8 mouse cellular contexts compared by ENCODE assay signal in genomic region chr2:181288691-181289090, GRCm38 (mm10). TPM values are rescaled to one million over a fixed set of nuclear protein-coding genes. Genes with fewer than 3 reads are reported as not detected.
DNase-seq lines count a peak whose midpoint lies in the region; ATAC-seq and TF ChIP-seq lines count a peak whose summit lies in the region.

No protein-coding gene starts in this region.

- no peaks in the 10 kb centered on the region for H3K9me3 ChIP-seq in heart, embryonic 14.5 days (ENCODE audit: control insufficient read depth, low read length)
- no peaks in the 10 kb centered on the region for H3K9me3 ChIP-seq in intestine, embryonic 15.5 days
- no peaks in the 10 kb centered on the region for H3K9me3 ChIP-seq in midbrain, embryonic 15.5 days

- H3K36me3 ChIP-seq in heart, embryonic 14.5 days (ENCODE audit: control insufficient read depth, insufficient read depth, low read length), result peaks cover 6% of the 10 kb centered on the region; the same call in 1 of the 2 replicates
- H3K36me3 ChIP-seq in intestine, embryonic 15.5 days, result peaks cover 6% of the 10 kb centered on the region; the same call in 1 of the 2 replicates
- H3K36me3 ChIP-seq in midbrain, embryonic 15.5 days (replicated peaks), result no peaks in the 10 kb centered on the region

- H3K27me3 ChIP-seq in heart, embryonic 14.5 days (ENCODE audit: control insufficient read depth, insufficient read depth, low read length), result no peaks in the 10 kb centered on the region
- H3K27me3 ChIP-seq in intestine, embryonic 15.5 days (replicated peaks), result no peaks in the 10 kb centered on the region
- H3K27me3 ChIP-seq in midbrain, embryonic 15.5 days (replicated peaks), result no peaks in the 10 kb centered on the region

- no peak for TF ChIP-seq CTCF in bone marrow macrophage, adult 2 months (IDR thresholded peaks at IDR 0.05; ENCODE audit: low read depth, low read length)

- no peak for ATAC-seq in heart, embryonic 14.5 days (ENCODE audit: insufficient number of reproducible peaks, insufficient read depth, low FRiP score, low read depth)
- no peak for ATAC-seq in intestine, embryonic 15.5 days
- ATAC-seq in midbrain, embryonic 15.5 days (replicated peaks), result no peak

- TF ChIP-seq POLR2A in bone marrow macrophage, adult 2 months (IDR thresholded peaks at IDR 0.05; ENCODE audit: borderline replicate concordance, low read depth, low read length), result no peak

- H3K4me1 ChIP-seq in heart, embryonic 14.5 days (ENCODE audit: control insufficient read depth in 2 of 2, insufficient read depth in 2 of 2, low read length in 2 of 2), result peaks cover 2 to 15% of the 10 kb centered on the region in 2 experiments; a peak in 3 of 4 replicates
- H3K4me1 ChIP-seq in bone marrow macrophage, adult 2 months (ENCODE audit: control insufficient read depth, insufficient read depth, low read length), result peaks cover 25% of the 10 kb centered on the region
- H3K4me1 ChIP-seq in intestine, embryonic 15.5 days (replicated peaks), result peaks cover 5% of the 10 kb centered on the region; the same call in 1 of the 2 replicates
- peaks cover 24% of the 10 kb centered on the region for H3K4me1 ChIP-seq in midbrain, embryonic 15.5 days

- peak overlapping the region; percentile 41 to 53; a peak in 3 of 4 replicates for H3K4me3 ChIP-seq in heart, embryonic 14.5 days (ENCODE audit: control insufficient read depth in 1 of 2, insufficient read depth in 1 of 2, low read depth in 1 of 2, low read length in 2 of 2)
- peak overlapping the region; percentile 72 for H3K4me3 ChIP-seq in bone marrow macrophage, adult 2 months (ENCODE audit: insufficient read depth, low read length)
- peak overlapping the region; percentile 69 for H3K4me3 ChIP-seq in intestine, embryonic 15.5 days (replicated peaks)
- H3K4me3 ChIP-seq in midbrain, embryonic 15.5 days, result peak overlapping the region; percentile 79

- peak overlapping the region; percentile 84 for H3K9ac ChIP-seq in heart, embryonic 14.5 days (ENCODE audit: low read length)
- peak overlapping the region; percentile 55 for H3K9ac ChIP-seq in intestine, embryonic 15.5 days
- no peak overlapping the region; the same call in 1 of the 2 replicates for H3K9ac ChIP-seq in midbrain, embryonic 15.5 days

- no peak for DNase-seq in heart, postnatal 25 days (ENCODE audit: low spot score)
- no peak for DNase-seq in embryo, embryonic 11 days
- DNase-seq in right cerebral cortex, postnatal 10 days (ENCODE audit: low spot score in 2 of 2), result no peak
- no peak for DNase-seq in testis, postnatal 10 days (ENCODE audit: low spot score)

- no peak overlapping the region for H3K27ac ChIP-seq in heart, embryonic 14.5 days (replicated peaks in 1 of 2; ENCODE audit: control insufficient read depth in 1 of 2, insufficient read depth in 1 of 2, low read depth in 2 of 2, low read length in 2 of 2)
- H3K27ac ChIP-seq in bone marrow macrophage, adult 2 months (ENCODE audit: insufficient read depth, low read depth, low read length), result peak overlapping the region; percentile 55
- no peak overlapping the region for H3K27ac ChIP-seq in intestine, embryonic 15.5 days
- H3K27ac ChIP-seq in midbrain, embryonic 15.5 days, result no peak overlapping the region

- WGBS in heart, embryonic 14.5 days, result 72% methylated on average over 3 of the region's 3 CpGs
- 66% methylated on average over 3 of the region's 3 CpGs for WGBS in intestine, embryonic 15.5 days
- WGBS in midbrain, embryonic 15.5 days, result 90% methylated on average over 3 of the region's 3 CpGs

- H3K4me2 ChIP-seq in heart, embryonic 14.5 days (ENCODE audit: low read length), result peak overlapping the region; percentile 78
- peak overlapping the region; percentile 63 for H3K4me2 ChIP-seq in intestine, embryonic 15.5 days (replicated peaks)
- peak overlapping the region; percentile 51 for H3K4me2 ChIP-seq in midbrain, embryonic 15.5 days

- intact Hi-C loops in heart, postnatal 25 days (cut with DNase I), result loop anchor here (5.0 kb wide), 1 partner anchor 46 kb away; the partner anchor contains the start of gene Helz2

RNA-seq across cellular contexts. Expression of gene Gmeb2, which starts 0.9 kb away (rescaled TPM):
- 9.1 and 9.9 TPM in 2 replicates for polyA plus RNA-seq in heart, embryonic 14.5 days (2014; fragmentation: Nextera tagmentation; extraction: Ambion mirVana)
- total RNA-seq in heart, postnatal 25 days (2021), result 10 to 100 TPM in 1 of 2 experiments, 1 to 10 TPM in 1; 8.5 to 10.5 TPM
- polyA plus RNA-seq in bone marrow macrophage, adult 2 months (2012; ENCODE audit: insufficient read depth, insufficient read length, missing spikeins), result 11.4 and 16.4 TPM in 2 replicates
- 11.3 and 13.2 TPM in 2 replicates for polyA plus RNA-seq in intestine, embryonic 15.5 days (2015; fragmentation: Nextera tagmentation; extraction: Ambion mirVana)
- 18.1 and 19.4 TPM in 2 replicates for polyA plus RNA-seq in midbrain, embryonic 15.5 days (2015; fragmentation: Nextera tagmentation; extraction: Ambion mirVana)

RNA-seq across cellular contexts. Expression of gene Stmn3, which starts 25.6 kb away (rescaled TPM):
- polyA plus RNA-seq in heart, embryonic 14.5 days (2014; fragmentation: Nextera tagmentation; extraction: Ambion mirVana), result 0.24 and 3.6 TPM in 2 replicates
- total RNA-seq in heart, postnatal 25 days (2021), result under 1 TPM; 0.45 to 0.52 TPM
- polyA plus RNA-seq in bone marrow macrophage, adult 2 months (2012; ENCODE audit: insufficient read depth, insufficient read length, missing spikeins), result not detected in 2 replicates
- polyA plus RNA-seq in intestine, embryonic 15.5 days (2015; fragmentation: Nextera tagmentation; extraction: Ambion mirVana), result 44.0 and 44.1 TPM in 2 replicates
- 1,443 and 1,470 TPM in 2 replicates for polyA plus RNA-seq in midbrain, embryonic 15.5 days (2015; fragmentation: Nextera tagmentation; extraction: Ambion mirVana)

RNA-seq across cellular contexts. Expression of gene Rtel1, which starts 30.8 kb away (rescaled TPM):
- 21.1 and 25.3 TPM in 2 replicates for polyA plus RNA-seq in heart, embryonic 14.5 days (2014; fragmentation: Nextera tagmentation; extraction: Ambion mirVana)
- 10 to 100 TPM; 13.2 to 13.4 TPM for total RNA-seq in heart, postnatal 25 days (2021)
- polyA plus RNA-seq in bone marrow macrophage, adult 2 months (2012; ENCODE audit: insufficient read depth, insufficient read length, missing spikeins), result 17.1 and 27.3 TPM in 2 replicates
- 30.3 and 32.8 TPM in 2 replicates for polyA plus RNA-seq in intestine, embryonic 15.5 days (2015; fragmentation: Nextera tagmentation; extraction: Ambion mirVana)
- 44.1 and 50.0 TPM in 2 replicates for polyA plus RNA-seq in midbrain, embryonic 15.5 days (2015; fragmentation: Nextera tagmentation; extraction: Ambion mirVana)

RNA-seq across cellular contexts. Expression of gene Helz2, which starts 46.9 kb away (rescaled TPM):
- polyA plus RNA-seq in heart, embryonic 14.5 days (2014; fragmentation: Nextera tagmentation; extraction: Ambion mirVana), result 1.3 and 1.6 TPM in 2 replicates
- total RNA-seq in heart, postnatal 25 days (2021), result 1 to 10 TPM; 8.4 to 9.5 TPM
- 11.2 and 13.3 TPM in 2 replicates for polyA plus RNA-seq in bone marrow macrophage, adult 2 months (2012; ENCODE audit: insufficient read depth, insufficient read length, missing spikeins)
- 2.2 and 2.8 TPM in 2 replicates for polyA plus RNA-seq in intestine, embryonic 15.5 days (2015; fragmentation: Nextera tagmentation; extraction: Ambion mirVana)
- 0.40 and 0.66 TPM in 2 replicates for polyA plus RNA-seq in midbrain, embryonic 15.5 days (2015; fragmentation: Nextera tagmentation; extraction: Ambion mirVana)

Comparison
In these comparisons a context has a peak if more than half of its experiments do, and no peak if none do; other contexts are left out.
1. RNA of gene Stmn3, which starts 25.6 kb away (polyA plus RNA-seq): 1,443 to 1,470 TPM in midbrain, embryonic 15.5 days; 44.0 to 44.1 TPM in intestine, embryonic 15.5 days, 0.24 to 3.6 TPM in heart, embryonic 14.5 days and not detected in bone marrow macrophage, adult 2 months; every median in the first group is over 10 times any median in the second.
2. Peak in every context shown above with its lines, with median percentiles within 50 percentile points of each other: H3K4me2 ChIP-seq and H3K4me3 ChIP-seq.